Mouse (Mus musculus): ENCODE results near the gene Unkl.

- TF ChIP-seq CHD2 (IDR thresholded peaks at IDR 0.05; ENCODE audit: low read depth, low read length) (no peak), MAFK (IDR thresholded peaks at IDR 0.05; ENCODE audit: insufficient read depth, low read depth, low read length) (no peak)
Measured at GRCm38 (mm10) chr17:25224586-25225222, 36.5 kb downstream of the Unkl start.

Data from ES-E14 (cell line).